Mouse (Mus musculus): Measurements from ENCODE around the gene Ccn1. TPM values are rescaled to one million over a fixed set of nuclear protein-coding genes. Genes with fewer than 3 reads are reported as not detected.

Ccn1 gene
- total and polyA plus RNA-seq, 2 experiments from 2014 or later: 4.9 to 5.6 TPM

DNA sequence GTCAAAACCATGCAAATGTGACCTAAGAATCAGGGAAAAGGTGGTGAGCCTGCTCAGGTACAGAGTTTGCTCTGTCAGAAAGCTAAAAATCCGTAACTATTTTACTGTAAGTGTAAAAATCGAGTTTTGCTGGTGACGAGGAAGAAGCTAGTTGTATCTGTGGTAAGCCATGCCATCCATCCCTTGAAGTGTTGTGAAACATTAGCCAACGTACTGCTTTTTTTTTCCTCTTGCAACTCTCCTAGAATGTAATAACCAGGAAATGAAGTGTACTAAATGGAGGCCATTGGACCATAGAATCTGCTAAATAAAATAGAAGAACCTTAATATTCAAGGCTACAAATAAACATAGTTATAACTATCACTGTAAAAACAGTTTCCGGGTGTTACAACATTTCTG lies 41.5 kb downstream of the Ccn1 start:
- Histone ChIP-seq H3K36me3 (ENCODE audit: insufficient read depth, low read length) (peaks cover 20% of the 10 kb centered on the region), H3K27ac (ENCODE audit: low read depth, low read length) (no peak overlapping the region), H3K27me3 (ENCODE audit: insufficient read depth, low read length) (no peaks in the 10 kb centered on the region), H3K4me2 (ENCODE audit: low read depth, low read length, poor library complexity, severe bottlenecking) (no peak overlapping the region), H3K9me3 (ENCODE audit: low read length) (no peaks in the 10 kb centered on the region), H3K4me1 (ENCODE audit: insufficient read depth, low read length) (no peaks in the 10 kb centered on the region), H3K9ac (replicated peaks; ENCODE audit: low read length, poor library complexity, severe bottlenecking) (no peak overlapping the region), H3K4me3 (ENCODE audit: low read depth, low read length) (no peak overlapping the region)
- ATAC-seq (ENCODE audit: low FRiP score) (no peak), DNase-seq (ENCODE audit: low spot score) (no peak)
- WGBS: 92% methylated on average over 5 of the region's 5 CpGs
- no peak for TF ChIP-seq CTCF (IDR thresholded peaks at IDR 0.05)

DNA sequence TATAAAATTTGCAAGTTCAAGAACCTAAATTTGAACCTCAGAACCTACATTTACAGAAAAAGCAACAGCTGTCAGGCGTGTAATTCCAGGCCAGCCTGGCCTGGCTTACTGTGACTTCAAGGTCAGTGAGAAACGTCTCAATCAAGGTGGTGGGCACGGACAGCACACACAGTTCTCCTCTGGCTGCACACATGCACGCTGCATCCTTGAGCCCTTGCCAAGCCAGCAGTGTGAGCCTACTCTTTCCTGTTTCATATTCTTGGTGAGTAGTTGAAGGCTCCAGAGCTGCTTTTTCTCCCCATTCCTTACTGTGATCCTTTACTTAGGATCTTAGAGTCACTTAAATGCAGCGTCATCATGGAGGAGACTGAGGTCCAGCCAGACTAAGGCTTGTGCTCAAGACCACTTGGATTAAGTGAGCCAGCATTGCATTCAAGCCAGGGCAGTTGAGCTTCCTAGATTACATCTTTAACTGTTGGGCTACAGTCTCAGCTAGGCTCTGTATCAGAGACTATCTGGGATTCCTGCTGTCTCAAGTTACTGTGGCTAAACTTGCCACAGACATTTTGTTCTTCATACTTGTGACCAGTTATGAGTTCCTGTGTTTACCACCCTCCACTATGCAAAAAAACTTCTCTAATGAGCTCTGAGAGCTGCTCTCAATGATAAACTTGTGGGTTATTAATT lies 44.2 kb downstream of the Ccn1 start:
- no peak for TF ChIP-seq CTCF (IDR thresholded peaks at IDR 0.05)
- Histone ChIP-seq H3K4me2 (ENCODE audit: low read depth, low read length, poor library complexity, severe bottlenecking) (no peak overlapping the region), H3K4me1 (ENCODE audit: insufficient read depth, low read length) (no peaks in the 10 kb centered on the region), H3K27me3 (ENCODE audit: insufficient read depth, low read length) (no peaks in the 10 kb centered on the region), H3K4me3 (ENCODE audit: low read depth, low read length) (no peak overlapping the region), H3K9me3 (ENCODE audit: low read length) (no peaks in the 10 kb centered on the region), H3K27ac (ENCODE audit: low read depth, low read length) (no peak overlapping the region), H3K9ac (replicated peaks; ENCODE audit: low read length, poor library complexity, severe bottlenecking) (no peak overlapping the region), H3K36me3 (ENCODE audit: insufficient read depth, low read length) (peaks cover 30% of the 10 kb centered on the region)
- ATAC-seq (ENCODE audit: low FRiP score) (no peak), DNase-seq (ENCODE audit: low spot score) (no peak)
- WGBS: 86% methylated on average over 5 of the region's 5 CpGs

DNA sequence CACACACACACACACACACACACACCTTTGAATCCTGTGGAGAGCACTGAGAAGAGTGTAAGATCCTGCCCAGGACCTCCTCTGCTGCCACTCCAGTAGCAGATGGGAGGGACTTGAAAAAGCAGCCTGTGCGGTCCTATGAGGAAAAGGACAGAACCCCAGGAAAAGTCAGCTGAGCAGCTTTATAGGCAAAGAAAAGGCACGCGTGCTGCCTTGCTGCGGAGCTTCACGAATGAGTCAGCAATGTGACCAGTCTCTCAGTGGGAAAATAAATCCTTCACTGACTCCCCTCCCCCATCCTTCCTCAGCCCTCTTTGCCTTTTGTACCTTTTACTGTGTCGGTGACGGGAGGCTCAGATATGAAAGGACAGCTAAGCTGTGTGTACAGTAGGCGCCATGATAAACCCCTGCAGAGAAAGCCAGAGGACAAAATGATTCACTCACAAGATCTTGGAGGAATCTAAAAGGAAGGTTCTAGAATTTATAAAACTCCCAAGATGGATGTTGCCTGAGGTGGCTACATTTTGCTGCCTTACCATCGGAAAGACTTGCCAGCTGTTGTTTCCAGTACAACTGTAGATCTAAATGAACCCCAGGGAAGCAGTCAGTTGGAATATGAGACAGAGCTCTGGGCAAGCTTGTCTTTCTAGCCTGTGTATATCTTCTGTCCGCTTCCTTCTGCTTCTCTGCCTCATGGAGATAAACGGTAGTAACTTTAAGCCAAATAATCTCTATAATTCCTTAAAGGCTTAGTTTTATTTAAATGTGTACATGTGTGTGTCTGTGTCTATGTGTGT lies 47.2 kb downstream of the Ccn1 start:
- Histone ChIP-seq H3K4me1 (ENCODE audit: insufficient read depth, low read length) (no peaks in the 10 kb centered on the region), H3K36me3 (ENCODE audit: insufficient read depth, low read length) (peaks cover 47% of the 10 kb centered on the region), H3K9ac (replicated peaks; ENCODE audit: low read length, poor library complexity, severe bottlenecking) (no peak overlapping the region), H3K4me2 (ENCODE audit: low read depth, low read length, poor library complexity, severe bottlenecking) (no peak overlapping the region), H3K4me3 (ENCODE audit: low read depth, low read length) (no peak overlapping the region), H3K27ac (ENCODE audit: low read depth, low read length) (no peak overlapping the region), H3K9me3 (ENCODE audit: low read length) (no peaks in the 10 kb centered on the region), H3K27me3 (ENCODE audit: insufficient read depth, low read length) (no peaks in the 10 kb centered on the region)
- ATAC-seq (ENCODE audit: low FRiP score) (no peak), DNase-seq (ENCODE audit: low spot score) (peak; percentile 18)
- no peak for TF ChIP-seq CTCF (IDR thresholded peaks at IDR 0.05)
- WGBS: 46% methylated on average over 11 of the region's 11 CpGs

DNA sequence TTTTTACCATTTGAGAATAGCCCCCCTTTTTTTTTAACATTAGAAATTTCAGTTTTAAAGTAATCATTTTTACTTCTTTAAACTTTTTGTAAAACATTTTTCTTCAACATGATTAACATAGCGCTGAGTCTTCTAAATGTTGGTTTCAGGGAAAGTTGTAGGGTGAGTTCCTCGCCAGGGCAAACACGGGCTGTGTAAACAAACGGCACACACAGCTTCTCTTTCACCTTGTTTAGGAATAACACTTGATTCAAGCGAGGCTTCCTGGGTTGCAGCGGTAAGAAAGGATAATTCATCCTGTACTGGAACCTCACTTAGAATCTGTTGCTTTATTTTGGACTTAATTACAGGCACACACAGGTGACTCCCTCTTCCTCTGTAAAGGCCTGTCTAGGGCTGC lies 48.4 kb downstream of the Ccn1 start:
- no peak for TF ChIP-seq CTCF (IDR thresholded peaks at IDR 0.05)
- Histone ChIP-seq H3K4me1 (ENCODE audit: insufficient read depth, low read length) (no peaks in the 10 kb centered on the region), H3K9ac (replicated peaks; ENCODE audit: low read length, poor library complexity, severe bottlenecking) (no peak overlapping the region; the same call in 1 of the 2 replicates), H3K27me3 (ENCODE audit: insufficient read depth, low read length) (no peaks in the 10 kb centered on the region), H3K4me2 (ENCODE audit: low read depth, low read length, poor library complexity, severe bottlenecking) (no peak overlapping the region), H3K4me3 (ENCODE audit: low read depth, low read length) (no peak overlapping the region), H3K36me3 (ENCODE audit: insufficient read depth, low read length) (peaks cover 46% of the 10 kb centered on the region), H3K27ac (ENCODE audit: low read depth, low read length) (no peak overlapping the region), H3K9me3 (ENCODE audit: low read length) (no peaks in the 10 kb centered on the region)
- WGBS: 86% methylated on average over 6 of the region's 6 CpGs
- DNase-seq (ENCODE audit: low spot score) (no peak), ATAC-seq (ENCODE audit: low FRiP score) (no peak)

DNA sequence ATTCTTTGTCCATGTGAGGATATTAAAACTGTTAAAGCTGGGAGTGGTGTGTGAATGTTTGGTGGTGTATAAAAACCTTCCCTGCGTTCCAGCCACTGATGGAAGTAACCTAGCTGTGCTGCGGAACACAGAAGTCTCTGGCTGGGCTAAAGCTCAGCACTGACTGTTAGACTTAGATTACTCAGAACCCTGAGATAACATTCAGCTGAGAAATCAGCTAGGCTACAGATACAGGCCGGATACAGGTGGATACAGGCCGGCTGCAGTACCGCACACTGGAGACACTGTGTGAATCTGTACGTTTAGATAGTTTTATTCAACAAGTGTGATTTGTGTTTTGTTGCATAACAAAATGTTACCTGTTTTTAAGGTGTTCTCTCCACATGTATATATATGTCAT lies 49.0 kb downstream of the Ccn1 start:
- Histone ChIP-seq H3K4me1 (ENCODE audit: insufficient read depth, low read length) (no peaks in the 10 kb centered on the region), H3K4me2 (ENCODE audit: low read depth, low read length, poor library complexity, severe bottlenecking) (no peak overlapping the region), H3K27me3 (ENCODE audit: insufficient read depth, low read length) (no peaks in the 10 kb centered on the region), H3K27ac (ENCODE audit: low read depth, low read length) (no peak overlapping the region), H3K36me3 (ENCODE audit: insufficient read depth, low read length) (peaks cover 46% of the 10 kb centered on the region), H3K9me3 (ENCODE audit: low read length) (no peaks in the 10 kb centered on the region), H3K9ac (replicated peaks; ENCODE audit: low read length, poor library complexity, severe bottlenecking) (no peak overlapping the region), H3K4me3 (ENCODE audit: low read depth, low read length) (no peak overlapping the region)
- DNase-seq (ENCODE audit: low spot score): no peak
- ATAC-seq (ENCODE audit: low FRiP score): no peak
- no peak for TF ChIP-seq CTCF (IDR thresholded peaks at IDR 0.05)
- WGBS: 97% methylated on average over 6 of the region's 6 CpGs

DNA sequence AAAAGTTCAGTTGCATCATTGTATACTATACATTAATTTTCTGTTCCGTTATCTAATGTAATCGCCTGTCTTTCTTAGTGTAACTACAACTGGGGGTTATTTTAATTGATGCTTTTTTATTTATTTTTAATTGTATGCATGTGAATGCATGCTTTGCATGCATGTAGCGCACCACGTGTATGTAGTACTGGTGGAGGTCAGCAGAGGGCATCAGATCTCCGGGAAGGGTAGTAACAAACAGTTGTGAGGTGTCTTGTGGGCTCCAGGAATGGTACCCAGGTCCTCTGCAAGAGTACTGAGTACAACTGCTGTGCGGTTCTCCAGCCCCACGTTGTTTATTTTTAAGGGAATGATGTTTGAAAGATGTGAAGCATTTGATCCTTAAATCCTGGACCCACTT lies 50.7 kb downstream of the Ccn1 start:
- H3K4me2 ChIP-seq (ENCODE audit: low read depth, low read length, poor library complexity, severe bottlenecking): no peak overlapping the region
- DNase-seq (ENCODE audit: low spot score) (no peak), ATAC-seq (ENCODE audit: low FRiP score) (no peak)
- H3K9me3 ChIP-seq (ENCODE audit: low read length): no peaks in the 10 kb centered on the region
- 97% methylated on average over 7 of the region's 7 CpGs for WGBS
- no peak overlapping the region for H3K4me3 ChIP-seq (ENCODE audit: low read depth, low read length)
- TF ChIP-seq CTCF (IDR thresholded peaks at IDR 0.05): peak; percentile 9; the same call in 1 of the 2 replicates
- H3K4me1 ChIP-seq (ENCODE audit: insufficient read depth, low read length): no peaks in the 10 kb centered on the region
- no peak overlapping the region for H3K27ac ChIP-seq (ENCODE audit: low read depth, low read length)
- no peaks in the 10 kb centered on the region for H3K27me3 ChIP-seq (ENCODE audit: insufficient read depth, low read length)
- H3K36me3 ChIP-seq (ENCODE audit: insufficient read depth, low read length): peaks cover 51% of the 10 kb centered on the region
- no peak overlapping the region for H3K9ac ChIP-seq (replicated peaks; ENCODE audit: low read length, poor library complexity, severe bottlenecking)

Other genes starting within 250 kb of the Ccn1 start
- gene Znhit6, start 73.8 kb downstream of the Ccn1 start, total RNA-seq (2014; rRNA removed): 8.1 and 12.0 TPM in 2 replicates
- 34.6 and 36.6 TPM in 2 replicates for gene Znhit6, start 73.8 kb downstream of the Ccn1 start, polyA plus RNA-seq (2015; fragmentation: Nextera tagmentation; extraction: Ambion mirVana)
- 162 and 163 TPM in 2 replicates for gene Ddah1, start 108.7 kb upstream of the Ccn1 start, total RNA-seq (2014; rRNA removed)
- gene Ddah1, start 108.7 kb upstream of the Ccn1 start, polyA plus RNA-seq (2015; fragmentation: Nextera tagmentation; extraction: Ambion mirVana): 203 and 209 TPM in 2 replicates

Data from midbrain, postnatal 0 days (tissue).